Mouse (Mus musculus) hindbrain, embryonic 12.5 days (tissue): ENCODE data around the gene AW011738. TPM values are rescaled to one million over a fixed set of nuclear protein-coding genes. Genes with fewer than 3 reads are reported as not detected.

ENCODE experiments used
- ATAC-seq: fragments of 200-750 bp; cut with Nextera tagmentation; 2 replicates; pipeline ENCODE4 v1.8.0; 2017; ENCODE audit warnings: moderate TSS enrichment; ENCODE audit not compliant: low FRiP score
- H3K27ac ChIP-seq: fragments of 300-500 bp; sonication (generic); 2 replicates; pipeline ENCODE4 v1.5.1; 2016; ENCODE audit warnings: mild to moderate bottlenecking
- H3K27me3 ChIP-seq: fragments of 300-500 bp; sonication (generic); 2 replicates; pipeline ENCODE4 v1.6.1; 2016; ENCODE audit warnings: mild to moderate bottlenecking
- H3K36me3 ChIP-seq: fragments of 300-500 bp; sonication (generic); 2 replicates; pipeline ENCODE4 v1.6.1; 2016; ENCODE audit warnings: mild to moderate bottlenecking
- H3K4me1 ChIP-seq: fragments of 300-500 bp; sonication (generic); 2 replicates; pipeline ENCODE4 v1.6.1; 2016
- H3K4me2 ChIP-seq: fragments of 300-500 bp; sonication (generic); replicated peaks from 2 replicates; pipeline ENCODE4 v1.6.1; 2016; ENCODE audit warnings: mild to moderate bottlenecking
- H3K4me3 ChIP-seq: fragments of 300-500 bp; sonication (generic); 2 replicates; pipeline ENCODE4 v1.5.1; 2016; ENCODE audit warnings: mild to moderate bottlenecking
- H3K9ac ChIP-seq: fragments of 300-500 bp; sonication (generic); 2 replicates; pipeline ENCODE4 v1.6.1; 2016; ENCODE audit warnings: mild to moderate bottlenecking, moderate library complexity
- H3K9me3 ChIP-seq: fragments of 300-500 bp; sonication (generic); replicated peaks from 2 replicates; pipeline ENCODE4 v1.6.1; 2016; ENCODE audit warnings: mild to moderate bottlenecking
- WGBS: fragments of 180-500 bp; shearing (Covaris S2); methylation state at CpG from one replicate; pipeline ENCODE4 v1.1.7; 2016; 5-methylcytosine and 5-hydroxymethylcytosine counted together
- polyA plus RNA-seq: library from polyadenylated mRNA; unstranded; fragments of >200 nt; fragmentation: Nextera tagmentation; extraction: Ambion mirVana; gene quantifications from 2 replicates; pipeline ENCODE4 v1.2.1, GENCODE M21; 2016

The AW011738 gene
- polyA plus RNA-seq, 1 experiment from 2014 or later, result 7.6 TPM

GRCm38 (mm10) chr4:156203413-156204131 is 468 bp downstream of the AW011738 start:
- Histone ChIP-seq H3K4me3 (peak overlapping the region; percentile 60), H3K36me3 (no peaks in the 10 kb centered on the region), H3K4me1 (peaks cover 28% of the 10 kb centered on the region), H3K4me2 (peak overlapping the region; percentile 92), H3K27ac (peak overlapping the region; percentile 74; the same call in 1 of the 2 replicates), H3K27me3 (peaks cover 9% of the 10 kb centered on the region; the same call in 1 of the 2 replicates), H3K9ac (peak overlapping the region; percentile 80), H3K9me3 (no peaks in the 10 kb centered on the region)
- peak; percentile 36 for ATAC-seq
- under 1% methylated on average over 49 of the region's 49 CpGs for WGBS

GRCm38 (mm10) chr4:156208872-156209271 is 5.8 kb downstream of the AW011738 start:
- Histone ChIP-seq H3K4me1 (peaks cover 15% of the 10 kb centered on the region), H3K36me3 (no peaks in the 10 kb centered on the region), H3K9ac (no peak overlapping the region), H3K4me3 (no peak overlapping the region), H3K9me3 (no peaks in the 10 kb centered on the region), H3K27me3 (peaks cover 6% of the 10 kb centered on the region; the same call in 1 of the 2 replicates), H3K4me2 (no peak overlapping the region), H3K27ac (no peak overlapping the region)
- no peak for ATAC-seq
- 91% methylated on average over 4 of the region's 4 CpGs for WGBS

- no peaks in the 10 kb centered on the region for H3K36me3 ChIP-seq
- no peak for ATAC-seq
- no peak overlapping the region for H3K27ac ChIP-seq
- H3K9me3 ChIP-seq, result no peaks in the 10 kb centered on the region
- H3K27me3 ChIP-seq, result no peaks in the 10 kb centered on the region
- H3K9ac ChIP-seq, result no peak overlapping the region
- no peak overlapping the region for H3K4me3 ChIP-seq
- no peak overlapping the region for H3K4me2 ChIP-seq
- WGBS, result 77% methylated on average over 13 of the region's 13 CpGs
- 0 out of 2 replicates have a peak, but pooled peaks cover 3% of the 10 kb centered on the region for H3K4me1 ChIP-seq
Observed at GRCm38 (mm10) chr4:156209963-156210635, 7.0 kb downstream of the AW011738 start.

- Histone ChIP-seq H3K27me3 (no peaks in the 10 kb centered on the region), H3K27ac (no peak overlapping the region), H3K4me2 (no peak overlapping the region), H3K4me1 (no peaks in the 10 kb centered on the region), H3K4me3 (no peak overlapping the region), H3K36me3 (no peaks in the 10 kb centered on the region), H3K9me3 (no peaks in the 10 kb centered on the region), H3K9ac (no peak overlapping the region)
- ATAC-seq, result no peak
- WGBS, result 95% methylated on average over 13 of the region's 13 CpGs
Observed at GRCm38 (mm10) chr4:156213134-156213533, 10.0 kb downstream of the AW011738 start.

GRCm38 (mm10) chr4:156215649-156216048 is 12.5 kb downstream of the AW011738 start, which contains the start of gene Perm1:
Gene Perm1, plus strand, starts transcription at chr4:156215868.
- ATAC-seq, result no peak
- H3K9me3 ChIP-seq, result no peaks in the 10 kb centered on the region
- H3K36me3 ChIP-seq, result no peaks in the 10 kb centered on the region
- H3K9ac ChIP-seq, result no peak within 1 kb of the TSS
- WGBS, result 79% methylated on average over 4 of the region's 4 CpGs
- no peak within 1 kb of the TSS for H3K4me2 ChIP-seq
- no peak within 1 kb of the TSS for H3K27ac ChIP-seq
- H3K27me3 ChIP-seq, result no peaks in the 10 kb centered on the region
- no peak within 1 kb of the TSS for H3K4me3 ChIP-seq
- H3K4me1 ChIP-seq, result no peaks in the 10 kb centered on the region

GRCm38 (mm10) chr4:156216196-156216595 is 13.1 kb downstream of the AW011738 start:
- H3K9me3 ChIP-seq, result no peaks in the 10 kb centered on the region
- no peak overlapping the region for H3K4me2 ChIP-seq
- 84% methylated on average over 2 of the region's 2 CpGs for WGBS
- H3K9ac ChIP-seq, result no peak overlapping the region
- H3K4me1 ChIP-seq, result no peaks in the 10 kb centered on the region
- H3K36me3 ChIP-seq, result no peaks in the 10 kb centered on the region
- H3K27me3 ChIP-seq, result no peaks in the 10 kb centered on the region
- H3K4me3 ChIP-seq, result no peak overlapping the region
- no peak overlapping the region for H3K27ac ChIP-seq
- no peak for ATAC-seq

GRCm38 (mm10) chr4:156217022-156217669 is 14.0 kb downstream of the AW011738 start:
- no peaks in the 10 kb centered on the region for H3K27me3 ChIP-seq
- no peak overlapping the region for H3K9ac ChIP-seq
- no peaks in the 10 kb centered on the region for H3K9me3 ChIP-seq
- no peak overlapping the region for H3K4me3 ChIP-seq
- 0 out of 2 replicates have a peak, but pooled peaks cover 4% of the 10 kb centered on the region for H3K36me3 ChIP-seq
- H3K4me1 ChIP-seq, result no peaks in the 10 kb centered on the region
- WGBS, result 83% methylated on average over 16 of the region's 16 CpGs
- ATAC-seq, result no peak
- no peak overlapping the region for H3K27ac ChIP-seq
- no peak overlapping the region for H3K4me2 ChIP-seq

- no peak overlapping the region for H3K4me3 ChIP-seq
- no peaks in the 10 kb centered on the region for H3K27me3 ChIP-seq
- peaks cover 9% of the 10 kb centered on the region; the same call in 1 of the 2 replicates for H3K36me3 ChIP-seq
- no peaks in the 10 kb centered on the region for H3K9me3 ChIP-seq
- no peak overlapping the region for H3K9ac ChIP-seq
- H3K27ac ChIP-seq, result no peak overlapping the region
- H3K4me1 ChIP-seq, result no peaks in the 10 kb centered on the region
- no peak for ATAC-seq
- no peak overlapping the region for H3K4me2 ChIP-seq
- WGBS, result 86% methylated on average over 16 of the region's 16 CpGs
Observed at GRCm38 (mm10) chr4:156217838-156218237, 14.7 kb downstream of the AW011738 start.

- H3K4me1 ChIP-seq, result no peaks in the 10 kb centered on the region
- WGBS, result 90% methylated on average over 11 of the region's 11 CpGs
- H3K4me3 ChIP-seq, result no peak overlapping the region
- no peak for ATAC-seq
- no peaks in the 10 kb centered on the region for H3K27me3 ChIP-seq
- no peaks in the 10 kb centered on the region for H3K9me3 ChIP-seq
- H3K4me2 ChIP-seq, result no peak overlapping the region
- H3K9ac ChIP-seq, result no peak overlapping the region
- H3K36me3 ChIP-seq, result peaks cover 9% of the 10 kb centered on the region; the same call in 1 of the 2 replicates
- H3K27ac ChIP-seq, result no peak overlapping the region
Observed at GRCm38 (mm10) chr4:156219936-156220335, 16.8 kb downstream of the AW011738 start.

- peaks cover 4% of the 10 kb centered on the region; the same call in 1 of the 2 replicates for H3K4me1 ChIP-seq
- H3K9me3 ChIP-seq, result no peaks in the 10 kb centered on the region
- ATAC-seq, result no peak
- no peak overlapping the region for H3K4me2 ChIP-seq
- peaks cover 16% of the 10 kb centered on the region for H3K36me3 ChIP-seq
- no peaks in the 10 kb centered on the region for H3K27me3 ChIP-seq
- no peak overlapping the region for H3K27ac ChIP-seq
- H3K4me3 ChIP-seq, result no peak overlapping the region
- WGBS, result 95% methylated on average over 2 of the region's 2 CpGs
- no peak overlapping the region for H3K9ac ChIP-seq
Observed at GRCm38 (mm10) chr4:156224276-156224675, 21.2 kb downstream of the AW011738 start.

- 0 out of 2 replicates have a peak, but pooled peaks have one; percentile 33 for ATAC-seq
- H3K27me3 ChIP-seq, result no peaks in the 10 kb centered on the region
- peaks cover 4% of the 10 kb centered on the region; the same call in 1 of the 2 replicates for H3K4me1 ChIP-seq
- no peak overlapping the region for H3K4me2 ChIP-seq
- H3K4me3 ChIP-seq, result no peak overlapping the region
- 36% methylated on average over 18 of the region's 18 CpGs for WGBS
- H3K9me3 ChIP-seq, result no peaks in the 10 kb centered on the region
- H3K27ac ChIP-seq, result no peak overlapping the region
- peaks cover 40% of the 10 kb centered on the region for H3K36me3 ChIP-seq
- no peak overlapping the region; the same call in 1 of the 2 replicates for H3K9ac ChIP-seq
Observed at GRCm38 (mm10) chr4:156227752-156228392, 24.8 kb downstream of the AW011738 start.
